Mouse (Mus musculus) embryo, embryonic 9.5 days (tissue): ENCODE measurements around the gene Ufd1.

Source experiments
- DNase-seq: peaks from one replicate; pipeline ENCODE4 v3.0.0-alpha.2; 2017; ENCODE audit errors: extremely low spot score

Gene Ufd1

DNA sequence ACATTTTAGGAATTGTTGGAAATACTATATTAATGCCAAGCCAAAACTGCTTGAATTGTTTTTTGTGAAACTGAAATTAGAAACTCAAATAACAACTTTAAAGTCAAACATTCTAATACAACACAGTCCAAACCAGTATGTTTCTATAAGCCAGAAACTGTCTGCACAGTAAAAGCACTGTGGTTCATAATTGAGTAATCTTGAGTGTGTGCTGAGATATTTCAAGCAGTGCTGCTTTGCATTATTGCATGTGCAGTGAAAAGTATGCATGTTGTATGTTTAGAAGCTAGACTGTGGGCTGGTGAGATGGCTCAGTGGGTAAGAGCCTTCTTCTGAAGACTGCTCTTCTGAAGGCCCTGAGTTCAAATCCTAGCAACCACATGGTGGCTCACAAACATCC is 72.5 kb downstream of the Ufd1 start:
- no peak for DNase-seq
